Comparison of ENCODE assay signal across 16 mouse cellular contexts in genomic region chr12:84008251-84008650, GRCm38 (mm10). TPM values are rescaled to one million over a fixed set of nuclear protein-coding genes. Genes with fewer than 3 reads are reported as not detected.
DNase-seq lines count a peak whose midpoint lies in the region; ATAC-seq and TF ChIP-seq lines count a peak whose summit lies in the region.
"Had no signal": no experiment of that assay in that cellular context is flagged by ENCODE, and none has a peak within 500 bp of the region (broad histone marks: within the 10 kb centered on the region; RNA-seq: fewer than 3 reads in every experiment).

No protein-coding gene starts in this region.

- peak overlapping the region; percentile 65 for H3K27ac ChIP-seq in forebrain, embryonic 12.5 days
- H3K27ac ChIP-seq in forebrain, embryonic 16.5 days (ENCODE audit: low read length) = no peak overlapping the region; the same call in 1 of the 2 replicates
- peak overlapping the region; percentile 52; the same call in 1 of the 2 replicates for H3K27ac ChIP-seq in ES-Bruce4 (ENCODE audit: insufficient read depth, low read length)
- H3K27ac ChIP-seq in midbrain, embryonic 14.5 days (replicated peaks; ENCODE audit: low read depth, low read length) = peak overlapping the region; percentile 67
- H3K27ac ChIP-seq: left cerebral cortex, adult 2 months; liver, embryonic 14.5 days had no signal

- no peak overlapping the region for H3K4me3 ChIP-seq in forebrain, embryonic 12.5 days (replicated peaks)
- no peak overlapping the region for H3K4me3 ChIP-seq in forebrain, embryonic 16.5 days (replicated peaks; ENCODE audit: low read length)
- no peak overlapping the region for H3K4me3 ChIP-seq in ES-Bruce4 (ENCODE audit: low read depth, low read length)
- H3K4me3 ChIP-seq in midbrain, embryonic 14.5 days (replicated peaks; ENCODE audit: low read depth, low read length) = no peak overlapping the region

- no peak for TF ChIP-seq POLR2A in ES-Bruce4 (IDR thresholded peaks at IDR 0.05; ENCODE audit: insufficient read depth, low read length)

- no peaks in the 10 kb centered on the region for H3K27me3 ChIP-seq in forebrain, embryonic 12.5 days
- no peaks in the 10 kb centered on the region for H3K27me3 ChIP-seq in forebrain, embryonic 16.5 days (replicated peaks; ENCODE audit: control insufficient read depth, insufficient read depth, low read length)
- H3K27me3 ChIP-seq in ES-Bruce4 (ENCODE audit: control insufficient read depth, insufficient read depth, low read length, poor library complexity, severe bottlenecking) = peaks cover 4% of the 10 kb centered on the region; the same call in 1 of the 2 replicates
- no peaks in the 10 kb centered on the region for H3K27me3 ChIP-seq in midbrain, embryonic 14.5 days (ENCODE audit: control insufficient read depth, insufficient read depth, low read length)

- ATAC-seq in forebrain, embryonic 12.5 days (ENCODE audit: low FRiP score) = no peak
- ATAC-seq in forebrain, embryonic 16.5 days = no peak
- no peak for ATAC-seq in midbrain, embryonic 14.5 days (ENCODE audit: low FRiP score, low TSS enrichment)
- no peak for ATAC-seq in CD4-positive, CD25-positive, alpha-beta regulatory T cell, adult 4 months
- no peak for ATAC-seq in megakaryocyte, adult 5-6 weeks (ENCODE audit: poor library complexity, severe bottlenecking)
- ATAC-seq: inflammation-experienced regulatory T-cells, adult 6 months had no signal

- no peak for TF ChIP-seq CTCF in ES-Bruce4 (IDR thresholded peaks at IDR 0.05; ENCODE audit: low read depth, low read length)

- no peaks in the 10 kb centered on the region for H3K9me3 ChIP-seq in forebrain, embryonic 12.5 days
- no peaks in the 10 kb centered on the region for H3K9me3 ChIP-seq in forebrain, embryonic 16.5 days (ENCODE audit: control insufficient read depth, low read length)
- H3K9me3 ChIP-seq in ES-Bruce4 (replicated peaks; ENCODE audit: control insufficient read depth, insufficient read depth, low read length, poor library complexity, severe bottlenecking) = peaks cover 2% of the 10 kb centered on the region; the same call in 1 of the 2 replicates
- H3K9me3 ChIP-seq in midbrain, embryonic 14.5 days (ENCODE audit: control insufficient read depth, low read length) = no peaks in the 10 kb centered on the region

- 87% methylated on average over 11 of the region's 12 CpGs for WGBS in forebrain, embryonic 12.5 days
- 85% methylated on average over 12 of the region's 12 CpGs for WGBS in forebrain, embryonic 16.5 days
- WGBS in midbrain, embryonic 14.5 days = 90% methylated on average over 12 of the region's 12 CpGs

- TF ChIP-seq EP300 in ES-Bruce4 (IDR thresholded peaks at IDR 0.05; ENCODE audit: insufficient read depth, low read depth, low read length) = no peak

- H3K9ac ChIP-seq in forebrain, embryonic 12.5 days = no peak overlapping the region
- no peak overlapping the region for H3K9ac ChIP-seq in forebrain, embryonic 16.5 days (replicated peaks; ENCODE audit: low read depth, low read length)
- H3K9ac ChIP-seq in ES-Bruce4 (ENCODE audit: low read depth, poor library complexity, severe bottlenecking) = no peak overlapping the region
- H3K9ac ChIP-seq in midbrain, embryonic 14.5 days (replicated peaks; ENCODE audit: low read length) = no peak overlapping the region
- H3K9ac ChIP-seq: liver, embryonic 14.5 days had no signal

- DNase-seq in kidney, postnatal 36 days = peak; percentile 47 to 66
- no peak for DNase-seq in midbrain, embryonic 14.5 days
- no peak for DNase-seq in gastrocnemius, postnatal 25 days
- DNase-seq: cerebellum, adult 11 months; heart, adult 2 months; right cerebral cortex, postnatal 4 days; thymus, adult 2 months had no signal

- no peak overlapping the region for H3K4me2 ChIP-seq in forebrain, embryonic 12.5 days
- no peak overlapping the region for H3K4me2 ChIP-seq in forebrain, embryonic 16.5 days (ENCODE audit: low read length)
- H3K4me2 ChIP-seq in midbrain, embryonic 14.5 days (ENCODE audit: low read length) = 0 out of 2 replicates have a peak overlapping the region, but pooled peaks have one; percentile 56

- H3K36me3 ChIP-seq in forebrain, embryonic 12.5 days (replicated peaks) = no peaks in the 10 kb centered on the region
- no peaks in the 10 kb centered on the region for H3K36me3 ChIP-seq in forebrain, embryonic 16.5 days (ENCODE audit: control insufficient read depth, insufficient read depth)
- no peaks in the 10 kb centered on the region for H3K36me3 ChIP-seq in ES-Bruce4 (ENCODE audit: control insufficient read depth, insufficient read depth, low read length, poor library complexity, severe bottlenecking)
- no peaks in the 10 kb centered on the region for H3K36me3 ChIP-seq in midbrain, embryonic 14.5 days (ENCODE audit: control insufficient read depth, insufficient read depth, low read length)

- peaks cover 44% of the 10 kb centered on the region for H3K4me1 ChIP-seq in forebrain, embryonic 12.5 days
- peaks cover 26% of the 10 kb centered on the region for H3K4me1 ChIP-seq in forebrain, embryonic 16.5 days (replicated peaks; ENCODE audit: control insufficient read depth, insufficient read depth, low read length)
- H3K4me1 ChIP-seq in ES-Bruce4 (ENCODE audit: control insufficient read depth, insufficient read depth, low read length) = no peaks in the 10 kb centered on the region
- peaks cover 17% of the 10 kb centered on the region for H3K4me1 ChIP-seq in midbrain, embryonic 14.5 days (ENCODE audit: control insufficient read depth, insufficient read depth, low read length)

RNA-seq across cellular contexts. Expression of gene Acot1, which starts 1.0 kb away (rescaled TPM):
- polyA plus RNA-seq in forebrain, embryonic 12.5 days (2016; fragmentation: Nextera tagmentation; extraction: Ambion mirVana) = 41.0 and 45.4 TPM in 2 replicates
- polyA plus RNA-seq in forebrain, embryonic 16.5 days (2015; fragmentation: Nextera tagmentation; extraction: Ambion mirVana) = 72.1 and 101 TPM in 2 replicates
- polyA plus RNA-seq in ES-Bruce4 (2011; ENCODE audit: insufficient read depth, insufficient read length, low read depth, missing spikeins) = 36.4 and 48.7 TPM in 2 replicates
- polyA plus RNA-seq in midbrain, embryonic 14.5 days (2014; fragmentation: Nextera tagmentation; extraction: Ambion mirVana) = 98.3 and 108 TPM in 2 replicates
- not detected for polyA plus RNA-seq in CD4-positive, CD25-positive, alpha-beta regulatory T cell, adult 4 months (2017; shearing (Covaris generic))
- 1 to 10 TPM in 1 of 2 experiments, under 1 TPM in 1; 0.83 to 4.1 TPM for total RNA-seq in gastrocnemius, postnatal 25 days (2021)
- 2.5 and 6.0 TPM in 2 replicates for total RNA-seq in megakaryocyte, adult 5-6 weeks (2015)
- 10.6 and 11.8 TPM in 2 replicates for total RNA-seq in megakaryocyte, adult 5-6 weeks (2017)
- polyA plus RNA-seq: inflammation-experienced regulatory T-cells, adult 6 months had no signal

RNA-seq across cellular contexts. Expression of gene Acot2, which starts 20.6 kb away (rescaled TPM):
- 10.3 and 11.7 TPM in 2 replicates for polyA plus RNA-seq in forebrain, embryonic 12.5 days (2016; fragmentation: Nextera tagmentation; extraction: Ambion mirVana)
- 9.4 and 11.3 TPM in 2 replicates for polyA plus RNA-seq in forebrain, embryonic 16.5 days (2015; fragmentation: Nextera tagmentation; extraction: Ambion mirVana)
- polyA plus RNA-seq in ES-Bruce4 (2011; ENCODE audit: insufficient read depth, insufficient read length, low read depth, missing spikeins) = 6.5 and 6.7 TPM in 2 replicates
- 8.8 and 9.2 TPM in 2 replicates for polyA plus RNA-seq in midbrain, embryonic 14.5 days (2014; fragmentation: Nextera tagmentation; extraction: Ambion mirVana)
- 10 to 100 TPM; 28.3 to 39.0 TPM for polyA plus RNA-seq in CD4-positive, CD25-positive, alpha-beta regulatory T cell, adult 4 months (2017; shearing (Covaris generic))
- total RNA-seq in gastrocnemius, postnatal 25 days (2021) = 10 to 100 TPM; 12.6 to 13.9 TPM
- 4.2 and 8.0 TPM in 2 replicates for total RNA-seq in megakaryocyte, adult 5-6 weeks (2015)
- 1.4 and 5.4 TPM in 2 replicates for total RNA-seq in megakaryocyte, adult 5-6 weeks (2017)

RNA-seq across cellular contexts. Expression of gene Heatr4, which starts 23.6 kb away (rescaled TPM):
- polyA plus RNA-seq in forebrain, embryonic 12.5 days (2016; fragmentation: Nextera tagmentation; extraction: Ambion mirVana) = not detected in 2 replicates
- polyA plus RNA-seq in forebrain, embryonic 16.5 days (2015; fragmentation: Nextera tagmentation; extraction: Ambion mirVana) = not detected in 2 replicates
- polyA plus RNA-seq in ES-Bruce4 (2011; ENCODE audit: insufficient read depth, insufficient read length, low read depth, missing spikeins) = not detected in 2 replicates
- not detected in 2 replicates for polyA plus RNA-seq in midbrain, embryonic 14.5 days (2014; fragmentation: Nextera tagmentation; extraction: Ambion mirVana)
- not detected for polyA plus RNA-seq in CD4-positive, CD25-positive, alpha-beta regulatory T cell, adult 4 months (2017; shearing (Covaris generic))
- not detected for total RNA-seq in gastrocnemius, postnatal 25 days (2021)
- not detected in 2 replicates for total RNA-seq in megakaryocyte, adult 5-6 weeks (2015)
- total RNA-seq in megakaryocyte, adult 5-6 weeks (2017) = not detected in 2 replicates
- total RNA-seq: adrenal gland, postnatal 10 days; heart, adult 2 months; left cerebral cortex, adult 2 months had no signal
- polyA plus RNA-seq: heart, adult 2 months; inflammation-experienced regulatory T-cells, adult 6 months; liver, embryonic 14.5 days; thymus, adult 2 months had no signal

RNA-seq across cellular contexts. Expression of gene Acot4, which starts 29.9 kb away (rescaled TPM):
- 0.15 and 0.33 TPM in 2 replicates for polyA plus RNA-seq in forebrain, embryonic 12.5 days (2016; fragmentation: Nextera tagmentation; extraction: Ambion mirVana)
- polyA plus RNA-seq in forebrain, embryonic 16.5 days (2015; fragmentation: Nextera tagmentation; extraction: Ambion mirVana) = 0.21 and 0.35 TPM in 2 replicates
- 0.21 and 0.39 TPM in 2 replicates for polyA plus RNA-seq in ES-Bruce4 (2011; ENCODE audit: insufficient read depth, insufficient read length, low read depth, missing spikeins)
- polyA plus RNA-seq in midbrain, embryonic 14.5 days (2014; fragmentation: Nextera tagmentation; extraction: Ambion mirVana) = 0.18 and 0.62 TPM in 2 replicates
- polyA plus RNA-seq in CD4-positive, CD25-positive, alpha-beta regulatory T cell, adult 4 months (2017; shearing (Covaris generic)) = under 1 TPM in 1 of 2 experiments, not detected in 1; 0.11 TPM
- under 1 TPM; 0.05 to 0.43 TPM for total RNA-seq in gastrocnemius, postnatal 25 days (2021)
- 0.02 TPM in 1 of 2 replicates, not detected in the other for total RNA-seq in megakaryocyte, adult 5-6 weeks (2015)
- total RNA-seq in megakaryocyte, adult 5-6 weeks (2017) = not detected in 2 replicates

RNA-seq across cellular contexts. Expression of gene Gm49366, which starts 30.5 kb away (rescaled TPM):
- not detected in 2 replicates for polyA plus RNA-seq in forebrain, embryonic 12.5 days (2016; fragmentation: Nextera tagmentation; extraction: Ambion mirVana)
- not detected in 2 replicates for polyA plus RNA-seq in forebrain, embryonic 16.5 days (2015; fragmentation: Nextera tagmentation; extraction: Ambion mirVana)
- not detected in 2 replicates for polyA plus RNA-seq in ES-Bruce4 (2011; ENCODE audit: insufficient read depth, insufficient read length, low read depth, missing spikeins)
- polyA plus RNA-seq in midbrain, embryonic 14.5 days (2014; fragmentation: Nextera tagmentation; extraction: Ambion mirVana) = not detected in 2 replicates
- polyA plus RNA-seq in CD4-positive, CD25-positive, alpha-beta regulatory T cell, adult 4 months (2017; shearing (Covaris generic)) = not detected
- total RNA-seq in gastrocnemius, postnatal 25 days (2021) = not detected
- total RNA-seq in megakaryocyte, adult 5-6 weeks (2015) = not detected in 2 replicates
- not detected in 2 replicates for total RNA-seq in megakaryocyte, adult 5-6 weeks (2017)
- total RNA-seq: adrenal gland, postnatal 10 days; heart, adult 2 months had no signal
- polyA plus RNA-seq: heart, adult 2 months; inflammation-experienced regulatory T-cells, adult 6 months; liver, embryonic 14.5 days; thymus, adult 2 months had no signal

Comparison
In these comparisons a context has a peak if more than half of its experiments do, and no peak if none do; other contexts are left out.
1. DNase-seq: peak in kidney, postnatal 36 days (2 of 2); none in midbrain, embryonic 14.5 days (single experiment) and gastrocnemius, postnatal 25 days (single experiment).
2. RNA of gene Acot1, which starts 1.0 kb away (polyA plus RNA-seq): 98.3 to 108 TPM in midbrain, embryonic 14.5 days, 72.1 to 101 TPM in forebrain, embryonic 16.5 days, 41.0 to 45.4 TPM in forebrain, embryonic 12.5 days and 36.4 to 48.7 TPM in ES-Bruce4; not detected in CD4-positive, CD25-positive, alpha-beta regulatory T cell, adult 4 months; every median in the first group is over 10 times any median in the second.